Mouse (Mus musculus) heart, embryonic 16.5 days (tissue): Measurements from ENCODE around the gene Copz2. TPM values are rescaled to one million over a fixed set of nuclear protein-coding genes. Genes with fewer than 3 reads are reported as not detected.

Experiments used
- ATAC-seq: fragments of 200-750 bp; cut with Nextera tagmentation; replicated peaks from 2 replicates; pipeline ENCODE4 v1.8.0; 2017; ENCODE audit warnings: moderate number of reproducible peaks; ENCODE audit not compliant: insufficient read depth, low FRiP score; ENCODE audit errors: extremely low read depth
- H3K27ac ChIP-seq: fragments of 300-500 bp; sonication (generic); 2 replicates; pipeline ENCODE4 v1.5.1; 2014; ENCODE audit warnings: mild to moderate bottlenecking, low read length, control low read depth, moderate library complexity
- H3K27me3 ChIP-seq: fragments of 300-500 bp; sonication (generic); 2 replicates; pipeline ENCODE4 v1.6.1; 2014; ENCODE audit warnings: low read length, mixed read lengths; ENCODE audit not compliant: control insufficient read depth, insufficient read depth
- H3K36me3 ChIP-seq: fragments of 300-500 bp; sonication (generic); 2 replicates; pipeline ENCODE4 v1.6.1; 2014; ENCODE audit not compliant: control insufficient read depth, insufficient read depth
- H3K4me1 ChIP-seq: fragments of 300-500 bp; sonication (generic); 2 replicates; pipeline ENCODE4 v1.6.1; 2014; ENCODE audit warnings: low read length, mixed read lengths; ENCODE audit not compliant: control insufficient read depth, insufficient read depth
- H3K4me2 ChIP-seq: fragments of 300-500 bp; sonication (generic); 2 replicates; pipeline ENCODE4 v1.6.1; 2014; ENCODE audit warnings: low read depth, mild to moderate bottlenecking, control low read depth, low read length
- H3K4me3 ChIP-seq: fragments of 300-500 bp; sonication (generic); 2 replicates; pipeline ENCODE4 v1.5.1; 2014; ENCODE audit warnings: mild to moderate bottlenecking, control low read depth, low read length
- H3K9ac ChIP-seq: fragments of 300-500 bp; sonication (generic); 2 replicates; pipeline ENCODE4 v1.6.1; 2014; ENCODE audit warnings: low read length, control low read depth
- H3K9me3 ChIP-seq: fragments of 300-500 bp; sonication (generic); replicated peaks from 2 replicates; pipeline ENCODE4 v1.6.1; 2016; ENCODE audit warnings: low read length; ENCODE audit not compliant: control insufficient read depth
- WGBS: fragments of 180-500 bp; shearing (Covaris S2); extraction: QIAGEN DNeasy Blood & Tissue Kit; methylation state at CpG from one replicate; pipeline ENCODE4 v1.1.7; 2014; 5-methylcytosine and 5-hydroxymethylcytosine counted together
- polyA plus RNA-seq: library from polyadenylated mRNA; unstranded; fragments of >200 nt; fragmentation: Nextera tagmentation; extraction: Ambion mirVana; gene quantifications from 2 replicates; pipeline ENCODE4 v1.2.1, GENCODE M21; 2015

The Copz2 gene
- polyA plus RNA-seq, 1 experiment from 2014 or later = 129 TPM

DNA sequence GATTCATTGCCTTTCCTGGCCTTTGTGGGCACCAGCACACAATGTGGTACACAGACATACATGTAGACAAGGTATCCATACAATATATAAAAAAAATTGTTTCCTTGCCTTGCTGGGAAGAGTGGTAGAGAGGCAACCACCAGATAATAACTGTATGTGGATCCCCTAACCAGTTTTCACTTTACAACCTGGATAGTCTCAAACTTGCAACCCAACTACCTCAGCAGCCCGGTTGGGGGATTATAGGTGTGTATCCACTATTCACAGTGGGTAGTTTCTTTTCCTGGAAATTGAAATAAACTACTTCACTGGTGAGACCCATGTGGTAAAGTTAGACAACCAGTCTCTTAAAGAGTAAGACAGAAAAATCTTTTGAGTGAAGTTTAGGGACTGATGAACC is 33.2 kb upstream of the Copz2 start:
- no peak overlapping the region for H3K9ac ChIP-seq
- 100% methylated on average over 1 of the region's 1 CpGs for WGBS
- ATAC-seq = no peak
- no peak overlapping the region for H3K27ac ChIP-seq
- no peak overlapping the region for H3K4me2 ChIP-seq
- H3K36me3 ChIP-seq = peaks cover 73% of the 10 kb centered on the region
- H3K27me3 ChIP-seq = no peaks in the 10 kb centered on the region
- no peaks in the 10 kb centered on the region for H3K9me3 ChIP-seq
- no peaks in the 10 kb centered on the region for H3K4me1 ChIP-seq
- H3K4me3 ChIP-seq = no peak overlapping the region

DNA sequence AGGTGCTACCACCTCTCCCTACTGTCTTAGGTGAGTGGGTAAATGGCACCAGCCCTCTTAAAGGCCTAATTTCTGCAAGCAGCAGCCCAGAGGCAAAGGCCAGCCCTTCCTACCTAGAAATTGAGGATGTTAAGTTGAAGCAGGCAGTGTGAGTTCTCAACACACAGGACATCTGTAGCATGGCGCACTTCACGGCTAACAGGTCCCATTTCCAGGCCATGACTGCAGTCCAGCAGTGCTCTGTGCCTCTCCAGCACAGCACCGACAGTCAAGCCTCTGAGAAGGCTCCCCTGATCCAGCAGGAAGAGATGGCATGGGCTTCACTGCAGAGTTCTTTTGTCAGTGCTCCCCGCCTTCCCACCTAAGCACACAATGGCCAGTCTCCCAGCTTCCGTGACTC is 32.7 kb upstream of the Copz2 start:
- Histone ChIP-seq H3K9me3 (no peaks in the 10 kb centered on the region), H3K4me3 (no peak overlapping the region), H3K27me3 (no peaks in the 10 kb centered on the region), H3K4me2 (no peak overlapping the region), H3K9ac (no peak overlapping the region), H3K36me3 (peaks cover 74% of the 10 kb centered on the region), H3K4me1 (no peaks in the 10 kb centered on the region), H3K27ac (no peak overlapping the region)
- 84% methylated on average over 5 of the region's 5 CpGs for WGBS
- ATAC-seq = no peak

DNA sequence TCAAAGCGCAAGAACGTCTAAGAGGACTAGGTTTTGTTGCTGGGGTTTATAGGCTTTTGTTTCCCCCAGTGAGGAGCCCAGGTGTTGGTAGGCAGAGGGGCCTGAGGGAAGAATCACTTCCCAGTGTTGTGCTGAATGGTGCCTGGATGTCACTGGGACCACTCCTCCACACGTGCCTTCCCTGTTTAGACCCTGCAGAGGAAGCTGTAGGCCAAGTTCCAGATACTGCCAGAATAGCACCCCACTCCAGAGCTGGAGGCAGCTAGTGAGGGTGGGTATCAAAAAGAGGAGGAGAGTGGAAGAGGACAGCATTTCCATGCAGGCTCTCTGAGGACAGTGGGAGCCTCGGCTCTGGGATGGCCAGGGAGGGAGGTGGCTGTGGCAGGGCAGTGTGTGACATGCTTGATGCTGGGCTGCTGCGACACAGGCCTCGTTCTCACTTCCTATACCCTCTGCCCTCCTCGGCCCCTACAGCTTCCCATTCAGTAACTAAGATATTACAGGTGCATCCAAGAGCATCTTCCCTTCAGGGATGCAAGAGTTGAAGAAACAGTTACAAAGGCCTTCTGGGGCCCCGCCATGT is 31.5 kb upstream of the Copz2 start:
- WGBS = 79% methylated on average over 8 of the region's 8 CpGs
- peaks cover 76% of the 10 kb centered on the region for H3K36me3 ChIP-seq

DNA sequence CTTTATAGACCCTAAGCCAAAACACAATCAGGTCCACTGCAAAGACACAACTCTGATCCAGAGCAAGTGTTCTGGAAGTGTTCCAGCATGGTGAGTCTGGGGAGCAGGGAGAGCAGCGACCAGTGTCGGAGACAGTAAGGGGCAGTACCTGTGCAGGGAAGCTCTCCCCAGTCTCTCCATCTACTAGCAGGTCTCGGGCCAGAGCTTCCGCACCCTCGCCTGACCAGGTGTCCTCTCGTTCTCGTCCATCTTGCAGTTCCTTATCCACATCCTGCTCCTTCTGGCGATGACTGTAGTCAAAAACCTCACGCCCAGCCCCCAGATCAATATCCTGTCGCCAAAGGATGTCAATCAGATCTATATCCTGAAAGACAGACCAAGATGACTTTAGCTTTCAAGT is 27.7 kb upstream of the Copz2 start:
- Histone ChIP-seq H3K9ac (no peak overlapping the region), H3K4me1 (peaks cover 39% of the 10 kb centered on the region), H3K4me2 (no peak overlapping the region), H3K27ac (no peak overlapping the region), H3K4me3 (no peak overlapping the region), H3K9me3 (no peaks in the 10 kb centered on the region), H3K36me3 (peaks cover 54% of the 10 kb centered on the region), H3K27me3 (no peaks in the 10 kb centered on the region)
- ATAC-seq = no peak
- 87% methylated on average over 10 of the region's 10 CpGs for WGBS

More for the DNA sequence above, 31.5 kb upstream of the Copz2 start:
- Histone ChIP-seq H3K9me3 (no peaks in the 10 kb centered on the region), H3K4me3 (no peak overlapping the region), H3K27me3 (no peaks in the 10 kb centered on the region), H3K27ac (no peak overlapping the region), H3K9ac (no peak overlapping the region), H3K4me1 (peaks cover 6% of the 10 kb centered on the region), H3K4me2 (no peak overlapping the region)
- ATAC-seq = no peak

DNA sequence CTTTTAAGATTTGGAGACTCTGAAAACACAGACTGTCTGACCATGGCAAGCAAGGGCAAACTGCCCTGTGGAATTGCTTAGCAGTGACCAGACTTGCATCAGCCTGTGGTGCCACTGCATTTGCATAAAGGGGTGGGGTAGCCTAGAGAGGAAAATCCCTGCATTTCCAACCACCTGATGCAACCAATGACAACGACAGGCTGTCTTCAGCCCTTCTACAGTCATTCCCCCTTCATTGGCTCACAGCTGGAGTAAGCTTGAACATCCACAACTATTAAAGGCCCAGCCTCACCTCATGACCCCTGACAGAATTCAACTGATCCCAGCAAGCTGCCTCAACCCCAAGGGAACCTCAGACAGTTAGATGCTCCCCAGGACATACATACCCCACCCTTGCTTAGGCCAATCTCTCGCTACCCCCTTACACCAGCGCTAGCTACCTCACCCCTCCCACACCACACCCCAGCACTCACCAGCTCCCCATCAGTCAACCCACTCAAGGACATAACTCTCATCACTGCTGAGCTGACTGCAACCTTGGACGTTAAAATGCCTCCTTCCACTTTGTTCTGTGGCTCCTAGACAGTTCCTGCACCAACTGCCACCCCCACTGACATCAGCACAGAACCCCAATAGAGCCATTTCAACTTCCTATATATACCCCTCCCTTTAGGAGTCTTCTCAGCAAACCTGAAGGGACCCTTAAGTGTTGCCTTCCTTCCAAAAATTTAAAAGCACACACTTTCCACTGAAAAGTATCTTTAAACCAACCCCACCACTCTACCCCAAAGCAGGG is 26.8 kb upstream of the Copz2 start:
- Histone ChIP-seq H3K27ac (0 out of 2 replicates have a peak overlapping the region, but pooled peaks have one; percentile 2), H3K4me2 (peak overlapping the region; percentile 78), H3K4me3 (peak overlapping the region; percentile 44), H3K36me3 (peaks cover 50% of the 10 kb centered on the region), H3K4me1 (peaks cover 48% of the 10 kb centered on the region), H3K9me3 (no peaks in the 10 kb centered on the region), H3K27me3 (no peaks in the 10 kb centered on the region), H3K9ac (peak overlapping the region; percentile 72)
- 30% methylated on average over 4 of the region's 4 CpGs for WGBS
- ATAC-seq = no peak

DNA sequence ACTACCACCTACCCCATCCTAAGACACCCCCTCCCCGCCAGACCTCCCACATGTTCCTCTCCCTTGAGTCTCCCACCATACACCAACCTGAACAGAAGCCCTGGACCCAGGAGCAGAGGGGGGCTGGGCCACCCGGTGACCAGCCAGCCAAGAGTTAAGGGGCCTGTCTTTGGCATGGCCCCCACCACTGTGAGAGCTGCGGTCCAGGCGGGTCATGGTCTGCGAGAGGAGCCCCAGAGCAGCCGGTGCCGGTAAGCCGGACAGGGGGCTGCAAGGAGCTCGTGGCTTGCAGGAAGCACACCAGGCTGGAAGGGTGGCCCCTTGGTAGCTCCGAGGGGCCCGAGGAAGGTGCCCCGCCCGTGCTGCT is 26.2 kb upstream of the Copz2 start:
- Histone ChIP-seq H3K9me3 (no peaks in the 10 kb centered on the region), H3K4me2 (peak overlapping the region; percentile 78), H3K27ac (0 out of 2 replicates have a peak overlapping the region, but pooled peaks have one; percentile 2), H3K4me1 (peaks cover 52% of the 10 kb centered on the region), H3K36me3 (peaks cover 45% of the 10 kb centered on the region), H3K27me3 (no peaks in the 10 kb centered on the region), H3K9ac (peak overlapping the region; percentile 72), H3K4me3 (peak overlapping the region; percentile 44)
- ATAC-seq = no peak
- 13% methylated on average over 12 of the region's 13 CpGs for WGBS

DNA sequence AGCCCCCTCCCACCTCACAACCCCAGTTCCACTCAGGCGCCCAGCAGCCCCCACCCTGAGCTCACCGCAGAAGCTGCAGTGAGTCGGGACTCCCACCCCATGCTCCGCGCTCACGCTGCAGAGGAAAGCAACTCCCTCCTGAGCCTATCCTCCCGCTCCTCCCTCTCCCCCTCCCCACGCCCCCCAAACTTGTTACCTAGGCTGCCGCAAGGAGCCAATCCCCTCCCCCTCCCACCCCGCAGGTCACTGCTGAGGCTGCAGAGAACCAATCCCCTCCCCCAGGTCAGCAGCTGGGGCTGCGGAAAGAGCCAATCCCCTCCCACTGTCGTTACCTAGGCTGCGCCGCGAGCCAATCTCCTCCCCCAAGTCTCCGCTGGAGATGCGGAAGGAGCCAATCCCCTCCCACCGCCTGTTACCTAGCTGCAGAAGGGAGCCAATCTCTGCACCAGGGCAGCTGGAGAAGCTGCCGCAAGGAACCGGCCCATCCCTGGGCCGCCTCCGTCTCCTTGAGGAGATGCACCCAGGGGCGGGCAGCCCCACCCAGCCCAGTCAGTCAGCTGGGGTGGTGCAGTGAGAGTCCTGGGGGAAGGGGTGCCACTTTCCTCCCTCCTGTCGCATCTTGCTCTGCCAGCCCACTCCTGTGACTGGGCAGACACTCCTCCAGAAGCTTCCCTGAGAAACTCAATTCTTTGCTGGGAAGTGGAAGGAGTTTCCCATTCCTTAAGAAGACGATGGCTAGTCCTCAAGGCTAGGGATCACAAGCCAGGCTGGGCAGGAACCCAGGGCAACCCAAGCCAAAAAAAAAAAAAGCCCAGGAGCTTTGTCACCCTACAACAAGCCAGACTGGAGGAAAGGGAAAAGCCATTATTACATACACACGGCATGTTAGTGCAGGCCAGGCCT is 25.5 kb upstream of the Copz2 start:
- Histone ChIP-seq H3K4me3 (peak overlapping the region; percentile 44), H3K9ac (peak overlapping the region; percentile 72), H3K27ac (peak overlapping the region; percentile 95), H3K27me3 (no peaks in the 10 kb centered on the region), H3K4me2 (peak overlapping the region; percentile 78), H3K9me3 (no peaks in the 10 kb centered on the region), H3K4me1 (peaks cover 52% of the 10 kb centered on the region), H3K36me3 (peaks cover 38% of the 10 kb centered on the region)
- peak; percentile 74 for ATAC-seq
- 1% methylated on average over 26 of the region's 26 CpGs for WGBS

DNA sequence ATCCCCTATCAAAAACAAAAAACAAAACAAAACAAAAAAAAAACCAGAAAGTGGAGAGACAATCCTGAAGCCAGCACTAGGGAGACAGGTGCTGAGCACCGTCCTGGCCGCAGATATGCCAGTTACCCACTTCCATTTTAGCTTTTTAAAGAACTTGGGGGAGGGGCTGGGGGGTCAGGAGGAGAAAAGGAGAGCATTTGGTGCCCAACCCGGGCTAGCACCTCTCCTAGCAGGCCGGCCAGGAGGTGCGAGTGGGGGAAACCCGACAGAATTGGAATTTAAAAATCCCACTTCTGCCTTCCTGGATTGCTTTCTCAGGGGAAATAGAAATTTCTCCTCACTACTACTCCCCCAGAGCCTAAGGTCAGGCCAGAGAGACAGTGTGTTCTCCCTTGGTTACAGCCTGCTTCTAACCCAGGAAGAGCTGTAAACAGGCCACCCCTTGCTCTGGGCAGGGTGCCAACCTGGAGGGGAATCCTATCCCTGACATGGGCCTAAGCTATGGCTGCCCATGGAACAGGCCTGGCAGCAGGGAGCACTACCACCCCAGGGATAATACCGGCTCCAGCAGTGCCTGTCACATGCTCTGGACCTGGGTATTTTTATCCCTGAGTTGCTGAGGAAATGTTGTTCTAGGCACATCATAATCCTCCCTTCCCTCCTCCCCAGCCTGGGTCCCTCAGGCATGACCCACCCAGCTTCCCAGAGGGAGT is 24.7 kb upstream of the Copz2 start:
- Histone ChIP-seq H3K9me3 (no peaks in the 10 kb centered on the region), H3K4me3 (peak overlapping the region; percentile 44), H3K4me2 (peak overlapping the region; percentile 78), H3K36me3 (peaks cover 30% of the 10 kb centered on the region), H3K9ac (peak overlapping the region; percentile 72), H3K27ac (peak overlapping the region; percentile 95), H3K27me3 (no peaks in the 10 kb centered on the region), H3K4me1 (peaks cover 52% of the 10 kb centered on the region)
- WGBS = 16% methylated on average over 7 of the region's 7 CpGs
- ATAC-seq = peak; percentile 43
